Mouse (Mus musculus): Measurements from ENCODE around the gene Pgpep1.
A peak's percentile ranks its signal among the peaks of the same experiment; 100 is the strongest.

DNA sequence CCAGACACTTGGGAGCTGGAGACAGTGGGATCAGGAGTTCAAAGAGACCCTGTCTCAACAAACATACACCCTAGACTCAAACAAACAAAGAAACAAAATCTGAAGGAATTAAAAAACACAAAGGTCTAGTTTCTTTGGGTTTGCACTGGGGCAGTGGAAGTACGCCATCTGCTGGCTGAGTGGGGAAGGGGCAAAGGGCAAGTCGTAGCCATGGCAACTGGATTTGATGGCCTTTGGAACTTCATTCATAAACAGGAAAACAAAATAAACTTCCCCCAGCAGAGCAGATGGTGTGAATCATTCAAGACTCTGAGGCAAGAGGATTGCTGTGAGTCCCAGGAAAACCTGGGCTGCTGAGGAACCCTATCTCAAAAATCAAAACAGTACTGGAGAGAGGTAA lies 7.0 kb downstream of the Pgpep1 start:
- TF ChIP-seq POLR2A (IDR thresholded peaks at IDR 0.05; ENCODE audit: low read depth, low read length) = no peak
- TF ChIP-seq ZC3H11A (IDR thresholded peaks at IDR 0.05; ENCODE audit: low read depth, low read length) = 0 out of 2 replicates have a peak, but pooled peaks have one; percentile 22
- peak; percentile 86 to 94 for TF ChIP-seq CTCF (conservative IDR thresholded peaks at IDR 0.05 in 1 of 2, IDR thresholded peaks at IDR 0.05 in 1 of 2; ENCODE audit: low read depth in 2 of 2, low read length in 2 of 2)
- TF ChIP-seq TCF12 (IDR thresholded peaks at IDR 0.05; ENCODE audit: low read depth, low read length) = no peak; the same call in 1 of the 2 replicates
- TF ChIP-seq HCFC1 (IDR thresholded peaks at IDR 0.05; ENCODE audit: low read depth, low read length) = no peak
- TF ChIP-seq RCOR1 (conservative IDR thresholded peaks at IDR 0.05; ENCODE audit: low read depth, low read length) = no peak
- no peak for TF ChIP-seq POLR2AphosphoS2 (IDR thresholded peaks at IDR 0.05; ENCODE audit: low read depth, low read length)
- no peak for TF ChIP-seq MAZ (IDR thresholded peaks at IDR 0.05; ENCODE audit: low read depth, low read length)
- TF ChIP-seq NELFE (IDR thresholded peaks at IDR 0.05; ENCODE audit: low read depth, low read length) = no peak; the same call in 1 of the 2 replicates
- no peak for TF ChIP-seq MAFK (IDR thresholded peaks at IDR 0.05; ENCODE audit: insufficient replicate concordance, low read length)
- TF ChIP-seq ZKSCAN1 (IDR thresholded peaks at IDR 0.05; ENCODE audit: borderline replicate concordance, low read depth, low read length) = no peak
- TF ChIP-seq ZMIZ1 (IDR thresholded peaks at IDR 0.05; ENCODE audit: low read depth, low read length) = no peak
- TF ChIP-seq KAT2A (IDR thresholded peaks at IDR 0.05; ENCODE audit: insufficient replicate concordance, low read length) = no peak
